ENCODE assay signal across 14 mouse cellular contexts in the genomic region with DNA sequence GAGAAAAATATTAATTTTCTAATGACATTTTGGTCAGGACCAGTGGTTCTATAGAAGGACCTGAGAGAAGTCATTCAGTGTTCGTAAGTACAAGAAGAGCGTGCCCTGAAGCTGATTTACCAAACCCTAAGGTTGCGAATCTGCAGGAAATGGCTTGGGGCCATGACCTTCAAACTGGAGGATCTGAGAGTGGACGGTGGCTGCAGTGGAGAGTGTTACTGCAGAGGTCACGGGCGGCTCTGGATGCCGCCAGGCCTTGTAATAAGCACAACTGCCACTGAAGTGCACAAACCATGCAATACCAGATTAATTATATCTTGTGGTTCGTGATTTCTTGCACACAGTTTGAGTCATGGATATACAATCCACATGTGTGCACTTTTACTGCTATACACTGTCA. TPM values are rescaled to one million over a fixed set of nuclear protein-coding genes. Genes with fewer than 3 reads are reported as not detected.
DNase-seq lines count a peak whose midpoint lies in the region; ATAC-seq and TF ChIP-seq lines count a peak whose summit lies in the region.
"Had no signal": no experiment of that assay in that cellular context is flagged by ENCODE, and none has a peak within 500 bp of the region (broad histone marks: within the 10 kb centered on the region; RNA-seq: fewer than 3 reads in every experiment).

No protein-coding gene starts in this region.

- H3K27ac ChIP-seq in kidney, adult 2 months (ENCODE audit: insufficient read depth, low read depth, low read length), result no peak overlapping the region
- no peak overlapping the region for H3K27ac ChIP-seq in kidney, embryonic 16.5 days (ENCODE audit: low read length)
- no peak overlapping the region for H3K27ac ChIP-seq in limb, embryonic 10.5 days
- H3K27ac ChIP-seq: kidney, postnatal 0 days; stomach, postnatal 0 days had no signal

- no peak for TF ChIP-seq POLR2A in kidney, adult 2 months (IDR thresholded peaks at IDR 0.05; ENCODE audit: low read depth, low read length)

- H3K4me1 ChIP-seq in kidney, adult 2 months (ENCODE audit: control insufficient read depth, insufficient read depth, low read length), result peaks cover 8% of the 10 kb centered on the region; the same call in 1 of the 2 replicates
- no peaks in the 10 kb centered on the region for H3K4me1 ChIP-seq in kidney, embryonic 16.5 days (ENCODE audit: insufficient read depth, low read length)
- 0 out of 2 replicates have a peak, but pooled peaks cover 4% of the 10 kb centered on the region for H3K4me1 ChIP-seq in limb, embryonic 10.5 days

- H3K9me3 ChIP-seq in kidney, embryonic 16.5 days (ENCODE audit: low read length), result no peaks in the 10 kb centered on the region
- H3K9me3 ChIP-seq in limb, embryonic 10.5 days (replicated peaks), result no peaks in the 10 kb centered on the region

- intact Hi-C loops in heart, postnatal 36 days (cut with DNase I), result no loop called here

- no peak overlapping the region for H3K4me2 ChIP-seq in kidney, embryonic 16.5 days (replicated peaks; ENCODE audit: low read depth, low read length)

- no peak for ATAC-seq in kidney, embryonic 16.5 days (ENCODE audit: low FRiP score, low TSS enrichment)
- peak; percentile 72 for ATAC-seq in megakaryocyte, adult 5-6 weeks (ENCODE audit: poor library complexity, severe bottlenecking)

- H3K9ac ChIP-seq in kidney, embryonic 16.5 days (replicated peaks; ENCODE audit: low read length), result no peak overlapping the region

- no peak for TF ChIP-seq CTCF in kidney, adult 2 months (conservative IDR thresholded peaks at IDR 0.05; ENCODE audit: insufficient read depth, insufficient read length, low read depth, low read length)

- 36% methylated on average over 8 of the region's 8 CpGs for WGBS in kidney, adult 2 months
- WGBS in kidney, embryonic 16.5 days, result 53% methylated on average over 8 of the region's 8 CpGs
- 61% methylated on average over 8 of the region's 8 CpGs for WGBS in limb, embryonic 10.5 days

- no peak overlapping the region for H3K4me3 ChIP-seq in kidney, adult 2 months (ENCODE audit: insufficient read depth, low read depth, low read length)
- no peak overlapping the region for H3K4me3 ChIP-seq in kidney, embryonic 16.5 days (ENCODE audit: low read length)
- H3K4me3 ChIP-seq in limb, embryonic 10.5 days, result no peak overlapping the region
- H3K4me3 ChIP-seq: myocyte had no signal

- DNase-seq in kidney, adult 2 months, result peak; percentile 39
- DNase-seq in adrenal gland, postnatal 14 days, result peak; percentile 90
- peak; percentile 38 for DNase-seq in heart, postnatal 36 days
- no peak for DNase-seq in limb, embryonic 10.5 days (ENCODE audit: low spot score)
- no peak for DNase-seq in right cerebral cortex, postnatal 10 days (ENCODE audit: low spot score in 2 of 2)
- DNase-seq in layer of hippocampus, postnatal 10 days (ENCODE audit: low spot score in 2 of 2), result no peak
- DNase-seq: lung, postnatal 14 days; right cerebral cortex, postnatal 4 days had no signal

- H3K36me3 ChIP-seq in kidney, adult 2 months (ENCODE audit: control insufficient read depth, insufficient read depth, low read length), result no peaks in the 10 kb centered on the region
- peaks cover 11% of the 10 kb centered on the region; the same call in 1 of the 2 replicates for H3K36me3 ChIP-seq in kidney, embryonic 16.5 days (ENCODE audit: insufficient read depth, low read length)
- H3K36me3 ChIP-seq in limb, embryonic 10.5 days, result peaks cover 22% of the 10 kb centered on the region

- no peaks in the 10 kb centered on the region for H3K27me3 ChIP-seq in kidney, adult 2 months (replicated peaks; ENCODE audit: control insufficient read depth, insufficient read depth, low read length)
- H3K27me3 ChIP-seq in kidney, embryonic 16.5 days (ENCODE audit: insufficient read depth, low read length), result no peaks in the 10 kb centered on the region
- no peaks in the 10 kb centered on the region for H3K27me3 ChIP-seq in limb, embryonic 10.5 days (ENCODE audit: low read depth, poor library complexity, severe bottlenecking)
- H3K27me3 ChIP-seq: CH12.LX had no signal

RNA-seq across cellular contexts. Expression of gene Hectd4, which starts 31.8 kb away (rescaled TPM):
- polyA plus RNA-seq in kidney, adult 2 months (2012; rRNA removed), result 10.1 and 12.3 TPM in 2 replicates
- 3.8 and 4.5 TPM in 2 replicates for polyA plus RNA-seq in kidney, embryonic 16.5 days (2015; fragmentation: Nextera tagmentation; extraction: Ambion mirVana)
- 21.5 and 27.1 TPM in 2 replicates for total RNA-seq in adrenal gland, postnatal 14 days (2021)
- total RNA-seq in heart, postnatal 36 days (2021), result 10 to 100 TPM; 21.1 to 24.4 TPM
- total RNA-seq in megakaryocyte, adult 5-6 weeks (2015), result 12.0 and 17.0 TPM in 2 replicates
- 8.6 and 15.2 TPM in 2 replicates for total RNA-seq in megakaryocyte, adult 5-6 weeks (2017)
- polyA plus RNA-seq in limb, embryonic 10.5 days (2016; fragmentation: Nextera tagmentation; extraction: Ambion mirVana), result 4.2 and 5.1 TPM in 2 replicates
- 100 to 1,000 TPM; 190 to 212 TPM for total RNA-seq in layer of hippocampus, postnatal 10 days (2021)

RNA-seq across cellular contexts. Expression of gene Rpl6, which starts 47.5 kb away (rescaled TPM):
- 253 and 281 TPM in 2 replicates for polyA plus RNA-seq in kidney, adult 2 months (2012; rRNA removed)
- 575 and 586 TPM in 2 replicates for polyA plus RNA-seq in kidney, embryonic 16.5 days (2015; fragmentation: Nextera tagmentation; extraction: Ambion mirVana)
- total RNA-seq in adrenal gland, postnatal 14 days (2021), result 995 and 1,088 TPM in 2 replicates
- total RNA-seq in heart, postnatal 36 days (2021), result 100 to 1,000 TPM; 519 to 543 TPM
- total RNA-seq in megakaryocyte, adult 5-6 weeks (2015), result 1,545 and 1,566 TPM in 2 replicates
- total RNA-seq in megakaryocyte, adult 5-6 weeks (2017), result 945 and 954 TPM in 2 replicates
- 661 and 766 TPM in 2 replicates for polyA plus RNA-seq in limb, embryonic 10.5 days (2016; fragmentation: Nextera tagmentation; extraction: Ambion mirVana)
- total RNA-seq in layer of hippocampus, postnatal 10 days (2021), result 100 to 1,000 TPM; 520 to 542 TPM

Comparison
In these comparisons a context has a peak if more than half of its experiments do, and no peak if none do; other contexts are left out.
1. DNase-seq: peak in kidney, adult 2 months (single experiment), adrenal gland, postnatal 14 days (single experiment) and heart, postnatal 36 days (2 of 2); none in limb, embryonic 10.5 days (single experiment), right cerebral cortex, postnatal 10 days (0 of 2) and layer of hippocampus, postnatal 10 days (0 of 2).